Mouse (Mus musculus): Measurements from ENCODE around the gene Actn4. TPM values are rescaled to one million over a fixed set of nuclear protein-coding genes. Genes with fewer than 3 reads are reported as not detected.

Gene Actn4
- total and polyA plus RNA-seq, 3 experiments: 60.5 to 267 TPM; not detected in 1

DNA sequence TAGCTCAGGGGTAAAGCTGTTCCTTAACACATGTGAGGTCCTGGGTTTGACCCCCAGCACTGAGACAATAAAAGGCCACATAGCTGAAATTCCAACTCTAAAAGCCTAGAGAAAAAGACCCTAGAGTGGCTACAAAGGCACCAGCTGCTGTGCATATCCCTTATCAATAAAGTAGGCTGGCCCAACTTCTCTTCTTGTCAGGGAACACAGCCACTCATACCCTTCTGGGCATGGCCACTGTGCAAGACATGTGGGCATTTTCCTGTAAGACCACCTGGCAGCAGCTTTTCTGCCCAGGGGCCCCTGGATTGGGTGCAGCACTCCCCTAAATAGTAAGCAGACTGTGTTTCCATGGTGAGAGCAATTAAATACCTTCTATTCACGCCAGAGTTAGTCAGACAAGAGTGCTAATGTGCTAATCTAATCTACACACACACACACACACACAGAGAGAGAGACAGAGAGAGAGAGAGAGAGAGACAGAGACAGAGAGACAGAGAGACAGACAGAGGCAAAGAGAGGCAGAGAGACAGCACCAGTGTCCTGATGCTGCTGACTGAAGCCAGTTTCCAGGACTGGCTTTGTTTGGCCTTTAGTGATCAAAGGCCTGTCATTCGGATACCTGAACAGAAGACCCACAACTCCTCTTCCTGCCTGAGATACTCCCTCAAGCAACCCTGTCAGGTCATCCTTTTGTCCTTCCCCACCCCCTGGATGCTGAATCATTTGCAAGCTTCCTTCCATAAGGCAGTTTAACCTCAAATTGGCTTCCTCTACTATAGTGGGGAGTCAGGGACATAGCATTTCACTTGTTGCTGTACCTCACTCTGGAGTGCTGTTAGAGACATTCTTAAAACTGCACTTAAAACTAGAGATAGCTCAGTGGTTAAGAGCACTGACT lies 8.4 kb downstream of the Actn4 start:
- Histone ChIP-seq H3K4me3 (ENCODE audit: control insufficient read depth in 1 of 2, insufficient read depth in 1 of 2, low read depth in 2 of 2, low read length in 2 of 2) (no peak overlapping the region), H3K36me3 (ENCODE audit: control insufficient read depth in 1 of 2, insufficient read depth in 2 of 2, low read length in 2 of 2) (peaks cover 9 to 77% of the 10 kb centered on the region in 2 experiments; a peak in 3 of 4 replicates), H3K27ac (ENCODE audit: control insufficient read depth, low read depth, low read length) (peak overlapping the region; percentile 41), H3K4me1 (ENCODE audit: control insufficient read depth in 1 of 2, insufficient read depth in 2 of 2, low read length in 2 of 2) (peaks cover 34 to 44% of the 10 kb centered on the region in 2 experiments), H3K9me3 (replicated peaks; ENCODE audit: insufficient read depth, low read length) (no peaks in the 10 kb centered on the region), H3K27me3 (ENCODE audit: control insufficient read depth in 1 of 2, insufficient read depth in 2 of 2, low read length in 2 of 2) (no peaks in the 10 kb centered on the region), H3K79me2 (ENCODE audit: control insufficient read depth, insufficient read depth, low read length, poor library complexity) (peaks cover 72% of the 10 kb centered on the region), H3K9ac (ENCODE audit: control insufficient read depth, low read depth, low read length, poor library complexity, severe bottlenecking) (no peak overlapping the region)
- DNase-seq (ENCODE audit: low read depth, low spot score): peak; percentile 80
- TF ChIP-seq USF2 (IDR thresholded peaks at IDR 0.05; ENCODE audit: borderline replicate concordance in 1 of 2, insufficient read depth in 1 of 2, low read depth in 1 of 2, low read length in 2 of 2): no peak
- peak; percentile 78 for TF ChIP-seq TCF12 (IDR thresholded peaks at IDR 0.05; ENCODE audit: low read depth, low read length)
- TF ChIP-seq MAZ (IDR thresholded peaks at IDR 0.05; ENCODE audit: low read depth, low read length): 0 out of 2 replicates have a peak, but pooled peaks have one; percentile 27
- peak; percentile 78 for TF ChIP-seq TAL1 (IDR thresholded peaks at IDR 0.05; ENCODE audit: low read length)
- TF ChIP-seq ETS1 (IDR thresholded peaks at IDR 0.05; ENCODE audit: low read depth, low read length): peak; percentile 65
- TF ChIP-seq NELFE (IDR thresholded peaks at IDR 0.05; ENCODE audit: low read depth, low read length): no peak
- TF ChIP-seq GABPA (IDR thresholded peaks at IDR 0.05; ENCODE audit: low read depth, low read length): no peak
- peak; percentile 87 for TF ChIP-seq GATA1 (IDR thresholded peaks at IDR 0.05; ENCODE audit: low read depth, low read length)
- peak; percentile 76 for TF ChIP-seq SIN3A (IDR thresholded peaks at IDR 0.05; ENCODE audit: low read length)
- peak; percentile 63; the same call in 1 of the 2 replicates for TF ChIP-seq ZNF384 (IDR thresholded peaks at IDR 0.05; ENCODE audit: low read depth, low read length)
- no peak for TF ChIP-seq RAD21 (IDR thresholded peaks at IDR 0.05; ENCODE audit: low read depth, low read length)
- TF ChIP-seq EP300 (IDR thresholded peaks at IDR 0.05; ENCODE audit: low read depth in 1 of 2, low read length in 2 of 2): peak; percentile 57 to 74; a peak in 3 of 4 replicates
- TF ChIP-seq MXI1 (IDR thresholded peaks at IDR 0.05; ENCODE audit: low read depth, low read length): peak; percentile 74
- no peak for TF ChIP-seq CHD1 (IDR thresholded peaks at IDR 0.05; ENCODE audit: low read depth, low read length)
- 0 out of 2 replicates have a peak, but pooled peaks have one; percentile 18 for TF ChIP-seq RCOR1 (IDR thresholded peaks at IDR 0.05; ENCODE audit: low read depth, low read length)
- TF ChIP-seq MEF2A (IDR thresholded peaks at IDR 0.05; ENCODE audit: extremely low read depth, insufficient replicate concordance, low read depth, low read length, poor library complexity, severe bottlenecking): 0 out of 2 replicates have a peak, but pooled peaks have one; percentile 43
- 0 out of 2 replicates have a peak, but pooled peaks have one; percentile 34 for TF ChIP-seq HCFC1 (IDR thresholded peaks at IDR 0.05; ENCODE audit: low read depth, low read length)
- TF ChIP-seq MAFK (IDR thresholded peaks at IDR 0.05; ENCODE audit: borderline replicate concordance, low read depth, low read length): 0 out of 2 replicates have a peak, but pooled peaks have one; percentile 34
- 0 out of 2 replicates have a peak, but pooled peaks have one; percentile 12 for TF ChIP-seq TBP (IDR thresholded peaks at IDR 0.05; ENCODE audit: low read depth, low read length)

Data from MEL (cell line).